Mouse (Mus musculus): ENCODE measurements around the gene Kndc1.

- TF ChIP-seq CTCF (IDR thresholded peaks at IDR 0.05; ENCODE audit: borderline replicate concordance, insufficient read depth, low read depth, low read length) (no peak), POLR2A (IDR thresholded peaks at IDR 0.05; ENCODE audit: borderline replicate concordance, insufficient read depth, low read length) (no peak)
Observed at GRCm38 (mm10) chr7:139950283-139950971, 55.9 kb downstream of the Kndc1 start.
